Comparison of ENCODE assay signal across 2 mouse cellular contexts in the genomic region with DNA sequence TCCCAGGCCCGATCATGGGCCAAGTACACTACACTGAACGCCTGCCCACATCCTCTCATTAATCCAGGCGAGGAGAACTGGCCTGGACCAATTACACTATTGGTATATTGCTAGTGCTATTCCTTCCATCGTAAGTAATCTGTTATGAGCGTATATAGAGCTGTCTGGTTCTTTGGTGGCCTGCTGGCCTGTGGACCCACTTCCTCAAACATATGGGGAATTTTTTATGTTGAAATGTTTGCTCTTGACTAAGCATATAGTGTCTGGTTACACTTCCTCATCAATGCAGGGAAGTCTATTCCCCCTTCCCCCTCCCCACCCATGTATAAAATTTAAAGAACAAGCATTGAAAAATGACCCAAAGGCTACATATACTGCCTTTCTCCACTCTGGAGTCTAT.
TF ChIP-seq lines count a peak whose summit lies in the region.

No protein-coding gene starts in this region.

TF ChIP-seq in MEL, 35 proteins besides CTCF, POLR2A, EP300 and RAD21 (continued from another document):
- no peak for TF ChIP-seq ZNF384 (IDR thresholded peaks at IDR 0.05; ENCODE audit: low read depth, low read length)

TF ChIP-seq in myocyte, 11 proteins besides CTCF, POLR2A, EP300 and RAD21 (continued from another document):
- TF ChIP-seq MYOG (IDR thresholded peaks at IDR 0.05; ENCODE audit: control insufficient read depth in 1 of 3, insufficient read depth in 1 of 3, insufficient read length in 2 of 3, low read depth in 2 of 3) (no peak), USF1 (IDR thresholded peaks at IDR 0.05; ENCODE audit: low read depth) (no peak), TCF12 (IDR thresholded peaks at IDR 0.05; ENCODE audit: insufficient read depth, poor library complexity, severe bottlenecking) (no peak), TCF3 (IDR thresholded peaks at IDR 0.05; ENCODE audit: insufficient read length, low read depth) (no peak), MAX (IDR thresholded peaks at IDR 0.05; ENCODE audit: low read depth) (no peak), E2F4 (IDR thresholded peaks at IDR 0.05; ENCODE audit: insufficient read depth) (no peak), REST (IDR thresholded peaks at IDR 0.05; ENCODE audit: insufficient read depth, insufficient read length) (no peak)
TF ChIP-seq in myocyte: peak in this region for 0.
